Mouse (Mus musculus) heart, adult 9 months (tissue): ENCODE measurements at regions not wholly inside any gene's neighbourhood (a gene's known extent, or its start where the extent isn't known, plus 50 kb on each side); places are given as distances from the start of the nearest gene placed in this dataset.
"Not testable (repeated sequence)": the region's sequence is repeated elsewhere in the genome, so short reads cannot be mapped to it uniquely, and the experiment has no call there.

Experiments used
- DNase-seq, 2 experiments: peaks; one replicate each; pipeline ENCODE4 v3.0.0; 2022; ENCODE audit warnings: low spot score in 2 of 2

GRCm38 (mm10) chr12:65325347-65325746 is 100.0 kb downstream of the Wdr20rt start:
- no peak for DNase-seq

GRCm38 (mm10) chr12:65328532-65328931 is 103.2 kb downstream of the Wdr20rt start:
- DNase-seq: no peak

- no peak for DNase-seq
Measured at GRCm38 (mm10) chr12:65329678-65330077, 104.4 kb downstream of the Wdr20rt start.

GRCm38 (mm10) chr12:65340009-65340408 is 114.7 kb downstream of the Wdr20rt start:
- no peak for DNase-seq

DNA sequence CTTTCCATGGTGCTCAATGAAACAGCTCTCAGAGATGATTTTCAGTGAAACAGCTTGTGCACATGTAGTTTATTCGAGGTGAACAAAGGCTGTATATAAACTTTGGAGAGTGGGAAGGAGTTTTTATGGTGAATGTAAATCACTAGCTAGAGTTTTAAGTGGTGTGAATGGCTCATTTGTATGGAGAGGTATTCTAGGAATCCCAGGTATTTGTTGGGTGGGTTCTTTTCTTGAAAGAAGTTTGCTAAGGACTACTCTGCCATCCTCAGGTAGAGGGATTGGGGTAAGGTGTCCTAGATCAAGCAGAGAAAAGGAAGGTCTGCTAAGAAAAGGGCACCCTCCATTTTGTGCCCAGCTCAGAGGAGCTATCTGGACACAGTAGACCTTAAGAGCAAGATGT is 121.9 kb downstream of the Wdr20rt start:
- DNase-seq: no peak

DNA sequence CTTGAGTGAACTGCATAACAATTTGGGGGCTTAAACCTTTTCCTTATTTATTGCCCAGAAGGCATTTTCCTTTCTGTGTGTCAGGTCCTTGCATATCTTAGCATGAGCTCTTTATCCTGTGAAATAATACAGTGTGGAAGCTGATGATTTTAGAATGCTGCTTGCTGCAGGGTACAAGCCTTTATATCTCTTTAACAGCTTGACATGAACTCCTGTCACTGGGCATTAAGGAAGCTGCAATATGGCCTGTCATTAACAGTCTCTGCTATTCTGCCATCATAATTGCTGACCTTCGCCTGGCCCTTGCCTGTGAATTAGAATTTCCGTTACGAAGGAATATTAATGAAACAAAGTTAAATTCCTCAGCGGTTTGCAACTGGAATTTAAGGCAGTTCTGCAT is 124.2 kb downstream of the Wdr20rt start:
- DNase-seq: no peak

- no peak for DNase-seq
Measured at GRCm38 (mm10) chr12:65364179-65364578, 138.9 kb downstream of the Wdr20rt start.

DNA sequence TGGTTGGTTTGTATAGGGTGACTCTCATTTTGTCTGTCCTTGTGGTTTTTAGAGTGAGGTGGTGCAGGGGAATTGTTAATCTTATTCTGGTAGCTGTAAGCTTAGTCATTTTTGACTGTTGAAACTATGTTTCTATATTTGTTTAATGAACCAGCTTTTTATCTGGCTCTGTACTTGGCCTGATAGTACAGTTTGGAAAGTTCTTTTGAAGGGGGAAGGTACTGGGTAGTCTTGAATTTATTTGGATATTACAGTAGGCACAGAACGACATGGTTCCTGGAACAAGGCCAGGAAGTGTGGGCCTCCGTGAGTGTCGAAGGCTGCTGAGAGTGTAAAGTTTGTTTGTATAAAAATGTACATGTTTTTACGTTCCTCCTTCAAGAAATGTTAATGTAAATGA is 142.0 kb downstream of the Wdr20rt start:
- no peak for DNase-seq

- no peak for DNase-seq
Measured at GRCm38 (mm10) chr12:65367866-65368419, 142.6 kb downstream of the Wdr20rt start.

DNA sequence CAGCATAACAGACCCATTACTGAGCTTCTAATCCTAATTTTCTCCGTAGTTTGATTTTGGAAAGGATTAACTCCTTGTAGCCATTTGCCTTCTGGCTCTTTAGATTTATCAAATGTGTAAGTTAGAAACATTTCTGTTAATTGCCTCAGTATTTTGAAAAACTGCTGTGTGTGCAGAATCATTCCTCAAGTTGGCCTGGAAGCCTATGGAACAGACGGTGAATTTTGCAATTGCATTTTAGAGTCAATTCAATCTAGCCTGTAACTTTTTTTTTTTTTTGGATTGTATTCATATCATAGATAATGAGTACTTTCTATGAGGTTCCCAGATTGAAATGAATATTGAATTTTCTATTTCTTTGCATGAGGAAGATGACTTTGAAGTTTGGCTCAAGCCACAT is 146.3 kb downstream of the Wdr20rt start:
- DNase-seq: no peak

DNA sequence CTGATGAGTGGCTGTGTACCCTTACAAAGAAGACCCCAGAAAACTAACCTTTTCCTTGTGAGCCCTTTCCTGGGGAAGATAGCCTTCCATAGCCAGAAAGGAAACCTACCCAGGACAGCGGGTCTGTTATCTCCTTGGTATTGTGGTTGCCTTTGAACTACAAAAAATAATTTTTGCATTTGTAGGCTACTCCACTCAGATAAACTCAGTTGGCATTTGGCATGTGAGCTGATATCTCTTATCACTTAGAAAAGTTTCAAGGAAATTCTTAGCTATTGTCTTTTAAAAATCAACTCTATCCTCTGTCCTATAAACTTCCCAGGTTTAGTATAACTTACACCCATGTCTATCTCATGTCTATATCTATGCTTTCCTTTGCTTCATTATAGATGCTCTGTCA is 154.0 kb downstream of the Wdr20rt start:
- no peak for DNase-seq

- DNase-seq: no peak
Measured at GRCm38 (mm10) chr12:65382118-65382791, 156.9 kb downstream of the Wdr20rt start.

GRCm38 (mm10) chr12:65382796-65383195 is 157.5 kb downstream of the Wdr20rt start:
- not testable (repeated sequence) for DNase-seq

- peak; percentile 11 to 56 for DNase-seq
Measured at GRCm38 (mm10) chr12:65386005-65386645, 160.8 kb downstream of the Wdr20rt start.

DNA sequence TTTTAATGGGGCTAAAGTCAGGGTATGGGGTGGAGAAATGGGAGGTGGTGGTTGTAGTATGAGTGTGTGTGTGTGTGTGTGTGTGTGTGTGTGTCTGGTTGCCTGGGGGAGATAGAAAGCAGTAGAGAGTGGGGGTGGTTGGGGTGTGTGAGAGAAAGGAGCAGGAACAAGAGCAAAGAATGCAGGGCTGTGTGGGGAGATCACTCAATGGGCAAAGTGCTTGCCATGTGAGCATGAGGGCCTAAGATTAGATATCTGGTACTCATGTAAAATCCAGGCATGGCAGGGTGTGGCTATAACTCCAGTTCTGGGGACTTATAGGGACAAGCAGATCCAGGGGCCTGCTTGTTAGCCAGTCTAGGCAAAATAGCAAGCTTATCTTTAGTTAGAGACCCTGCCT is 161.7 kb downstream of the Wdr20rt start:
- DNase-seq: peak in 1 of 2 experiments; percentile 10

DNA sequence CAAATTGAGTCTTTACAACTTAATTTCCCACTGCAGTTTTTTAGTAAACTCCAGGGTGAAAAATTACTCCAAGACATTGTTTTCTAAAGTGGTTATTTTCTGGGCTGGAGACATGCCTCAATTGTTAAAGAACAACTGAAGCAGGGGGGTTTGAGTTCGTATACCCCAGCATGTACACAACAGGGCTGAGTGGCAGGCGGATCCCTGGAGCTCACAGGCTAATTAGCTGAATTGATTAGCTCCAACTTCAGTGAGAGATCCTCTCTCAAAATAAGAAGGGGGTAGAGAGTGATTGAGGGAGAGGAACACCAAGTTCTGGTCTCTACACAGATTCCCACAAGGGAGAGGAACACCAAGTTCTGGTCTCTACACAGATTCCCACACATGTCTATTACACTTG is 164.2 kb downstream of the Wdr20rt start:
- no peak for DNase-seq

DNA sequence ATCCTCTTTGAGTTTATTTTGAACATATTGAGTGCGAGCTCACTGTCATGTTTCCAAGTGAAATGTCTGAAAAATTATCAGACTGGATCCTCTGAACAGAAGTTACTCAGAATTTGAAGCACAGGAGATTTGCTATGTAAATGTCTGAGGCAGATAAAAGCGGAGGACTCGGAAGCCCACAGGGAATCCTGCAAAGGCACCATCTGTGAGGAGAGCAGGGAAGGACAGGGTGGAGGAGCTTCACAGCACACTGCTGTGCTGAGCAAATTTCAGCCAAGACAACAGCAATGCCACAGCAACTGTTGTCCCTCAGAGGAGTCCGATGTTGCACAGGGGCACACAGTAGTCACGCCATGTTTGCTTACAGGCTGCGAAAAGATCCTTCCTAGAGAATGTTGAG is 165.0 kb downstream of the Wdr20rt start:
- DNase-seq: no peak

DNA sequence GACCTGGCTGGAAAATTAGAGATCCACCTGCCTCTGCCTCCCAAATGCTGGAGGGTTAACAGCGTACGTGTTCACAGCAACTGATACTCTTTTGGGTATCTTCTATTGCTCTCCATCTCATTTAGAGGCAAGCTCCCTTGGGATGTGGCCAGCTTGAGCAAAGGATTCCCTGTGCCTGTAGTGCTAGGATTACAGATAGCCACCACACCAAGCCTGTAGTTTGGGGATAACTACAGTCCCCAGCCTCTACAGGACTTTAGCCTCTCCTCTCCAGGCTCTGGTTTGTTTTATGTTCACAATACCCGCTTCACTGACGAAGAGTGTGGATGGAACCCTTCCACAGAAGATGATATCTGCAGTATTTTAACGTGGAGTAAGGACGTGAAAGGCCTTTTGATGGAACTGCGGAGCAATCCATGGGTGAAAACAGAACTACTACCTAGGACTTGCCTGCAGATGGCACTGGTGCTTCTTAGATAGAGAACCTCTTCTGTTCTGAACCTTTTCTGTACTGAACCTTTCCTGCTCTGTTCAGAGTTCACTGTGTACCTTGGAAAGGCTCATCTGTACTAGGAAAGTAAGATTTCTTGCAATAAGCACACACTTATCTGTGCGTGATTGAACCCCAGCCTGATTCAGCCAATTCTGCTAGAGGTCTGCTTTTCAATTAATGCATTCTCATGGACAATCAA is 176.6 kb downstream of the Wdr20rt start:
- no peak for DNase-seq

- DNase-seq: no peak
Measured at GRCm38 (mm10) chr12:65403124-65403523, 177.8 kb downstream of the Wdr20rt start.

DNA sequence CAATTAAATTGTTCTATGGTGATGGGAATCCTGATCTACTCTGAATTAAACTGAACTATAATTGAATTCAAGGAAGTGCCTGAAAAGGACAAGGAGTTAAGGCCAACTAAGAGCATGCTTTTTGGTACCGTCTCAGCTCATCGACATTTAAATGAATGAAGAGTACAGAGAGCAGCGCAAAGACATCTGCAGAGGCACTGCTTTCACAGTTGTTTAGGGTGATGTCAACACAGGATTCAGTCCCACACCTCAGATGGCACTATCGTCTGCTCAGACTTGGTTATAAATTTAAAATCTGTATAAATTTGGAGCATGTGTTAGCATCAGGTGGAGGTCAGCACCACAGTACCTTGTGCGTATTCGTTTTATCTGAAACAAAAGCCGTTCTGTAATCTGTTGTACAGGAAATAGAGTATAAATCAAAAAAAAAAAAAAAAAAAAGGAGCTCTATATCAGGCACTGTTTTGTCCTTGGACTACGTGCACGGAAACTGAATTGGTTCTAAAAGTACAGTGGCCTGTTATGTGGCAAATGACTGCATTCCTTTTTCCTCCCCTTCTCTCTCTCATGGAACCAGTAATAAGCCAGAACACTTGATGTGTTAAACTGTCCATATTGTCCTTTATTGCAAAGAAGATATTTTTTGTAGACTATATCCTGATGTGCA is 187.8 kb downstream of the Wdr20rt start:
- no peak for DNase-seq

- no peak for DNase-seq
Measured at GRCm38 (mm10) chr12:65414393-65414792, 189.1 kb downstream of the Wdr20rt start.

DNA sequence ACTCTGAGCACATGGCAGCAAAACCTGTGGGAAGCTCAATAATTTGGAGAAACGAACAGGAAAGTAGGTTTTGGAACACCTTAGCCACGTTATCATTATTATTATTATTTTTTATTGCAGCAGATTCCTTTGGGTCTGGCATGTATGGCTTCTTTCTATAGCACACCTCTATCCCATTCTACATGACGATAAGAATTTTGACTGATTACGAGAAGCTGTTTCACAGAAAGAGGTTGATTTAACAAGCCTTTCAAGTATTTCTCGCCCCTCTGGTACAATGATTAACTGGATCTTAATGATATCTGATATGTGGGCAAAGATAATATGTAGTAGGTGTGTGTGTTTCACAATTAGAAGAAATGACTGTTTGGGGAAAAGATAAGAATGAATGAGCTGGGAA is 191.6 kb downstream of the Wdr20rt start:
- no peak for DNase-seq
